Mouse (Mus musculus): ENCODE measurements around the gene Agbl4. TPM values are rescaled to one million over a fixed set of nuclear protein-coding genes. Genes with fewer than 3 reads are reported as not detected.

Agbl4 gene
- total and polyA plus RNA-seq, 3 experiments: not detected

DNA sequence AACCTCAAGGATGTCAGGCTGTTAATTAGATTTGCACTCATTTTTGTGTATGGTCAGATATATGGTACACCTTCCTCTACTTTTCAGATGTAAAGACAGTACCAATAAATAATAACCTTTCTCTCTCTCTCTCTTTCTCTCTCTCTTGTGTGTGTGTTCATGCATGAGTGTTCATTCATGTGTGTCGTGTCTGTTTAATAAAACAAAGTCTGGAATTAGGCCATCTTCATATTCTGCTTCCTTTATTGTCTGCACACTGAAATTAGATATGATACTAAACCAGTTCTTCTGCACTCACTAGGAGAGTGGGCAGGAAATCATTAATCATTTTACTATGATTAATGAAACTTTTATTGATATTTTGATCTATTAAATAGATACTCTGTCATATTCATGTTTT is 276.7 kb downstream of the Agbl4 start:
- dilution Hi-C loops (cut with MboI; ENCODE audit: extremely low pct_ligation_motif_present, extremely low pct_unique_long_range_greater_than_20kb, low sequenced_read_pairs): no loop called here
- Histone ChIP-seq H3K36me3 (replicated peaks in 1 of 2; ENCODE audit: control insufficient read depth in 1 of 2, insufficient read depth in 1 of 2, low read length in 1 of 2) (no peaks in the 10 kb centered on the region), H3K4me2 (ENCODE audit: insufficient read depth, low read depth, poor library complexity, severe bottlenecking) (no peak overlapping the region), H3K9me3 (replicated peaks; ENCODE audit: low read length) (no peaks in the 10 kb centered on the region), H3K27ac (ENCODE audit: insufficient read depth, low read depth) (no peak overlapping the region), H3K4me1 (ENCODE audit: control insufficient read depth in 1 of 2, insufficient read depth in 2 of 2) (peaks cover 3 to 15% of the 10 kb centered on the region in 2 experiments; a peak in 2 of 4 replicates), H3K9ac (ENCODE audit: insufficient read depth, low read depth) (no peak overlapping the region), H3K4me3 (replicated peaks in 1 of 3; ENCODE audit: low read depth in 2 of 3, low read length in 2 of 3, poor library complexity in 1 of 3) (no peak overlapping the region), H3K79me2 (replicated peaks; ENCODE audit: control insufficient read depth, extremely low read depth, insufficient read depth, poor library complexity, severe bottlenecking) (no peaks in the 10 kb centered on the region), H3K27me3 (replicated peaks) (no peaks in the 10 kb centered on the region)
- TF ChIP-seq CHD1 (IDR thresholded peaks at IDR 0.05; ENCODE audit: low read depth, low read length): no peak
- no peak for TF ChIP-seq MEF2A (IDR thresholded peaks at IDR 0.05; ENCODE audit: borderline replicate concordance, low read depth, low read length)
- no peak for TF ChIP-seq E2F4 (IDR thresholded peaks at IDR 0.05; ENCODE audit: insufficient replicate concordance, low read depth, low read length)
- TF ChIP-seq USF1 (IDR thresholded peaks at IDR 0.05; ENCODE audit: low read depth, low read length): no peak
- TF ChIP-seq JUN (IDR thresholded peaks at IDR 0.05; ENCODE audit: insufficient read depth, low read depth, low read length): no peak
- no peak for TF ChIP-seq HCFC1 (IDR thresholded peaks at IDR 0.05; ENCODE audit: low read depth, low read length)
- TF ChIP-seq POLR2AphosphoS2 (IDR thresholded peaks at IDR 0.05; ENCODE audit: low read depth, low read length): no peak
- TF ChIP-seq GABPA (IDR thresholded peaks at IDR 0.05; ENCODE audit: insufficient replicate concordance, low read depth, low read length): no peak
- TF ChIP-seq CHD2 (IDR thresholded peaks at IDR 0.05; ENCODE audit: low read length): no peak
- TF ChIP-seq IRF4 (IDR thresholded peaks at IDR 0.05; ENCODE audit: low read depth, low read length): no peak
- TF ChIP-seq MYC (IDR thresholded peaks at IDR 0.05; ENCODE audit: low read depth, low read length): no peak
- TF ChIP-seq MAZ (IDR thresholded peaks at IDR 0.05; ENCODE audit: low read depth, low read length): no peak
- no peak for TF ChIP-seq JUND (conservative IDR thresholded peaks at IDR 0.05; ENCODE audit: low read depth, low read length)
- TF ChIP-seq PAX5 (IDR thresholded peaks at IDR 0.05; ENCODE audit: low read length): no peak
- no peak for TF ChIP-seq NRF1 (IDR thresholded peaks at IDR 0.05; ENCODE audit: low read depth, low read length)
- no peak for TF ChIP-seq ZC3H11A (IDR thresholded peaks at IDR 0.05; ENCODE audit: low read depth, low read length)
- TF ChIP-seq SIN3A (IDR thresholded peaks at IDR 0.05; ENCODE audit: low read length): no peak
- no peak for TF ChIP-seq ELF1 (IDR thresholded peaks at IDR 0.05; ENCODE audit: low read depth, low read length)
- TF ChIP-seq BHLHE40 (IDR thresholded peaks at IDR 0.05; ENCODE audit: low read depth, low read length): no peak
- in situ Hi-C loops (cut with MboI; ENCODE audit: low pct_ligation_motif_present, low pct_unique_long_range_greater_than_20kb, low sequenced_read_pairs): no loop called here
- no peak for DNase-seq (ENCODE audit: extremely low read depth)

DNA sequence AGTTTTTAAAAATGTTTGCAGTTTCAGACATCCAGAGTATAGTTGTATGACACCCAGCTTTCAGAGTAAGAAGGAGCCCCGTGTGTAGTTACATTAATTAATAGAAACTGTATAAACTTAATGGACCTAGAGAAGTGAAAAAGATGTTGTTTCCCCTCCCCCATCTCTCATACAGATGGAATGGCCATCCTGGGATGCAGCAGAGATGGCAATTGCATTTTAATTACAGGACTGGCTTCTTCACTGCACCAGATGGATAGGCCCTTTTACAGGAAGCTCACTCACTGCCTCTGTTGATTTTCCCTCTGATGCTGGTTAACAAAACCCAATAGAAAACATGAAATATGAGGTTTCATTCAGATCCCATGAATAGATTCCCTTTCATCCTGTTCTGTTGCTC is 337.7 kb downstream of the Agbl4 start:
- dilution Hi-C loops (cut with MboI; ENCODE audit: extremely low pct_ligation_motif_present, extremely low pct_unique_long_range_greater_than_20kb, low sequenced_read_pairs): no loop called here
- H3K4me3 ChIP-seq (replicated peaks in 1 of 3; ENCODE audit: low read depth in 2 of 3, low read length in 2 of 3, poor library complexity in 1 of 3): no peak overlapping the region
- no peaks in the 10 kb centered on the region for H3K36me3 ChIP-seq (replicated peaks in 1 of 2; ENCODE audit: control insufficient read depth in 1 of 2, insufficient read depth in 1 of 2, low read length in 1 of 2)
- no peak overlapping the region for H3K4me2 ChIP-seq (ENCODE audit: insufficient read depth, low read depth, poor library complexity, severe bottlenecking)
- no peaks in the 10 kb centered on the region for H3K27me3 ChIP-seq (replicated peaks)
- H3K4me1 ChIP-seq (ENCODE audit: control insufficient read depth in 1 of 2, insufficient read depth in 2 of 2): no peaks in the 10 kb centered on the region
- H3K9ac ChIP-seq (ENCODE audit: insufficient read depth, low read depth): no peak overlapping the region
- no peak for DNase-seq (ENCODE audit: extremely low read depth)
- no peaks in the 10 kb centered on the region for H3K79me2 ChIP-seq (replicated peaks; ENCODE audit: control insufficient read depth, extremely low read depth, insufficient read depth, poor library complexity, severe bottlenecking)
- H3K27ac ChIP-seq (ENCODE audit: insufficient read depth, low read depth): no peak overlapping the region
- no peak for TF ChIP-seq POLR2A (IDR thresholded peaks at IDR 0.05; ENCODE audit: low read depth, low read length)
- in situ Hi-C loops (cut with MboI; ENCODE audit: low pct_ligation_motif_present, low pct_unique_long_range_greater_than_20kb, low sequenced_read_pairs): no loop called here
- no peaks in the 10 kb centered on the region for H3K9me3 ChIP-seq (replicated peaks; ENCODE audit: low read length)
